Mouse (Mus musculus) stomach, embryonic 14.5 days (tissue): Measurements from ENCODE around the gene Prss12. TPM values are rescaled to one million over a fixed set of nuclear protein-coding genes. Genes with fewer than 3 reads are reported as not detected.

Experiments used
- ATAC-seq: fragments of 200-750 bp; cut with Nextera tagmentation; 2 replicates; pipeline ENCODE4 v1.8.0; 2017; ENCODE audit warnings: low read depth, moderate TSS enrichment; ENCODE audit not compliant: insufficient number of reproducible peaks, insufficient read depth, low FRiP score
- H3K27ac ChIP-seq: fragments of 300-500 bp; sonication (generic); 2 replicates; pipeline ENCODE4 v1.5.1; 2014; ENCODE audit warnings: mild to moderate bottlenecking, low read length, moderate library complexity, mixed read lengths
- H3K27me3 ChIP-seq: fragments of 300-500 bp; sonication (generic); 2 replicates; pipeline ENCODE4 v1.6.1; 2014; ENCODE audit warnings: low read length, control low read depth, mixed read lengths; ENCODE audit not compliant: control insufficient read depth, insufficient read depth
- H3K36me3 ChIP-seq: fragments of 300-500 bp; sonication (generic); 2 replicates; pipeline ENCODE4 v1.6.1; 2014; ENCODE audit warnings: mild to moderate bottlenecking, control low read depth, low read length, moderate library complexity, mixed read lengths; ENCODE audit not compliant: control insufficient read depth, insufficient read depth
- H3K4me1 ChIP-seq: fragments of 300-500 bp; sonication (generic); 2 replicates; pipeline ENCODE4 v1.6.1; 2014; ENCODE audit warnings: low read length, control low read depth, mixed read lengths; ENCODE audit not compliant: control insufficient read depth, insufficient read depth
- H3K4me2 ChIP-seq: fragments of 300-500 bp; sonication (generic); replicated peaks from 2 replicates; pipeline ENCODE4 v1.6.1; 2014; ENCODE audit warnings: low read depth, low read length, control low read depth
- H3K4me3 ChIP-seq: fragments of 300-500 bp; sonication (generic); 2 replicates; pipeline ENCODE4 v1.5.1; 2014; ENCODE audit warnings: low read depth, low read length, control low read depth
- H3K9ac ChIP-seq: fragments of 300-500 bp; sonication (generic); replicated peaks from 2 replicates; pipeline ENCODE4 v1.6.1; 2014; ENCODE audit warnings: low read depth, mild to moderate bottlenecking, control low read depth, low read length, moderate library complexity, mixed read lengths
- H3K9me3 ChIP-seq: fragments of 300-500 bp; sonication (generic); 2 replicates; pipeline ENCODE4 v1.6.1; 2016; ENCODE audit warnings: low read depth, low read length, control low read depth; ENCODE audit not compliant: control insufficient read depth
- WGBS: fragments of 180-500 bp; shearing (Covaris S2); extraction: QIAGEN DNeasy Blood & Tissue Kit; methylation state at CpG from one replicate; pipeline ENCODE4 v1.1.7; 2014; 5-methylcytosine and 5-hydroxymethylcytosine counted together
- polyA plus RNA-seq: library from polyadenylated mRNA; unstranded; fragments of >200 nt; fragmentation: Nextera tagmentation; extraction: Ambion mirVana; gene quantifications from 2 replicates; pipeline ENCODE4 v1.2.1, GENCODE M21; 2014

Prss12 gene
- polyA plus RNA-seq, 1 experiment from 2014 or later = 1.7 TPM

GRCm38 (mm10) chr3:123429597-123430458, 16.9 kb upstream of the Prss12 start:
- Histone ChIP-seq H3K36me3 (no peaks in the 10 kb centered on the region), H3K9ac (no peak overlapping the region), H3K27ac (no peak overlapping the region), H3K9me3 (no peaks in the 10 kb centered on the region), H3K4me2 (no peak overlapping the region), H3K4me3 (no peak overlapping the region), H3K27me3 (no peaks in the 10 kb centered on the region), H3K4me1 (no peaks in the 10 kb centered on the region)
- ATAC-seq = no peak
- 71% methylated on average over 22 of the region's 22 CpGs for WGBS

GRCm38 (mm10) chr3:123431951-123432674, 14.6 kb upstream of the Prss12 start:
- Histone ChIP-seq H3K9ac (no peak overlapping the region), H3K27ac (no peak overlapping the region), H3K27me3 (no peaks in the 10 kb centered on the region), H3K36me3 (no peaks in the 10 kb centered on the region), H3K4me1 (no peaks in the 10 kb centered on the region), H3K4me3 (no peak overlapping the region), H3K4me2 (no peak overlapping the region), H3K9me3 (no peaks in the 10 kb centered on the region)
- ATAC-seq = no peak
- WGBS = 58% methylated on average over 5 of the region's 5 CpGs

GRCm38 (mm10) chr3:123433362-123433761, 13.4 kb upstream of the Prss12 start:
- Histone ChIP-seq H3K4me2 (no peak overlapping the region), H3K9me3 (no peaks in the 10 kb centered on the region), H3K27me3 (no peaks in the 10 kb centered on the region), H3K4me1 (no peaks in the 10 kb centered on the region), H3K9ac (no peak overlapping the region), H3K27ac (no peak overlapping the region), H3K4me3 (no peak overlapping the region), H3K36me3 (no peaks in the 10 kb centered on the region)
- WGBS = 63% methylated on average over 3 of the region's 3 CpGs
- no peak for ATAC-seq

GRCm38 (mm10) chr3:123437608-123438007, 9.1 kb upstream of the Prss12 start:
- H3K9ac ChIP-seq = no peak overlapping the region
- no peaks in the 10 kb centered on the region for H3K9me3 ChIP-seq
- no peak for ATAC-seq
- H3K4me2 ChIP-seq = no peak overlapping the region
- H3K4me1 ChIP-seq = no peaks in the 10 kb centered on the region
- H3K27me3 ChIP-seq = no peaks in the 10 kb centered on the region
- 94% methylated on average over 1 of the region's 1 CpGs for WGBS
- H3K4me3 ChIP-seq = no peak overlapping the region
- no peak overlapping the region for H3K27ac ChIP-seq
- H3K36me3 ChIP-seq = no peaks in the 10 kb centered on the region

GRCm38 (mm10) chr3:123440490-123440889, 6.2 kb upstream of the Prss12 start:
- Histone ChIP-seq H3K4me2 (no peak overlapping the region), H3K36me3 (no peaks in the 10 kb centered on the region), H3K4me1 (no peaks in the 10 kb centered on the region), H3K9ac (no peak overlapping the region), H3K4me3 (no peak overlapping the region), H3K27me3 (no peaks in the 10 kb centered on the region), H3K27ac (no peak overlapping the region), H3K9me3 (no peaks in the 10 kb centered on the region)
- 82% methylated on average over 7 of the region's 7 CpGs for WGBS
- no peak for ATAC-seq

- H3K9ac ChIP-seq = no peak overlapping the region
- no peak for ATAC-seq
- no peak overlapping the region for H3K4me3 ChIP-seq
- H3K4me1 ChIP-seq = no peaks in the 10 kb centered on the region
- no peak overlapping the region for H3K4me2 ChIP-seq
- WGBS = 85% methylated on average over 1 of the region's 1 CpGs
- no peak overlapping the region for H3K27ac ChIP-seq
- no peaks in the 10 kb centered on the region for H3K36me3 ChIP-seq
- no peaks in the 10 kb centered on the region for H3K27me3 ChIP-seq
- H3K9me3 ChIP-seq = no peaks in the 10 kb centered on the region
Observed at GRCm38 (mm10) chr3:123444466-123444865, 2.2 kb upstream of the Prss12 start.

- Histone ChIP-seq H3K4me2 (peak overlapping the region; percentile 85), H3K9me3 (no peaks in the 10 kb centered on the region), H3K9ac (no peak overlapping the region), H3K36me3 (no peaks in the 10 kb centered on the region), H3K4me3 (peak overlapping the region; percentile 69), H3K4me1 (no peaks in the 10 kb centered on the region), H3K27ac (no peak overlapping the region), H3K27me3 (no peaks in the 10 kb centered on the region)
- ATAC-seq = no peak
- 6% methylated on average over 13 of the region's 13 CpGs for WGBS
Observed at GRCm38 (mm10) chr3:123447538-123448059, 886 bp downstream of the Prss12 start.

GRCm38 (mm10) chr3:123448096-123448495, 1.4 kb downstream of the Prss12 start:
- ATAC-seq = no peak
- H3K4me1 ChIP-seq = no peaks in the 10 kb centered on the region
- peak overlapping the region; percentile 69 for H3K4me3 ChIP-seq
- H3K27me3 ChIP-seq = no peaks in the 10 kb centered on the region
- no peaks in the 10 kb centered on the region for H3K9me3 ChIP-seq
- no peak overlapping the region for H3K9ac ChIP-seq
- H3K27ac ChIP-seq = no peak overlapping the region
- WGBS = 8% methylated on average over 10 of the region's 10 CpGs
- H3K36me3 ChIP-seq = no peaks in the 10 kb centered on the region
- H3K4me2 ChIP-seq = peak overlapping the region; percentile 85
